Mouse (Mus musculus) left cerebral cortex, postnatal 25 days (tissue): ENCODE measurements at regions not wholly inside any gene's neighbourhood (a gene's known extent, or its start where the extent isn't known, plus 50 kb on each side); places are given as distances from the start of the nearest gene placed in this dataset.
"Not testable (repeated sequence)": the region's sequence is repeated elsewhere in the genome, so short reads cannot be mapped to it uniquely, and the experiment has no call there.

Experiments
- DNase-seq, 2 experiments: peaks; one replicate each; pipeline ENCODE4 v3.0.0; 2022; ENCODE audit warnings: low spot score in 2 of 2, mixed read lengths in 1 of 2
- intact Hi-C: fragments of 180-260 bp; cut with DNase I; formaldehyde crosslinking; loops from one replicate; pipeline ENCODE4 v1.15.1; 2025

- intact Hi-C loops = not testable (repeated sequence)
- DNase-seq = peak; percentile 8 to 43
These were observed 306.4 kb upstream of the 5730507C01Rik start for GRCm38 (mm10) chr12:18207941-18208340.

GRCm38 (mm10) chr12:18216432-18216926 lies 297.8 kb upstream of the 5730507C01Rik start:
- intact Hi-C loops, DNase-seq: not testable (repeated sequence)

GRCm38 (mm10) chr12:18224516-18224915 lies 289.8 kb upstream of the 5730507C01Rik start:
- intact Hi-C loops = no loop called here
- no peak for DNase-seq

GRCm38 (mm10) chr12:18226691-18227090 lies 287.6 kb upstream of the 5730507C01Rik start:
- DNase-seq = no peak
- intact Hi-C loops = no loop called here

- intact Hi-C loops, DNase-seq: not testable (repeated sequence)
These were observed 282.4 kb upstream of the 5730507C01Rik start for GRCm38 (mm10) chr12:18231896-18232295.

GRCm38 (mm10) chr12:18236330-18236729 lies 278.0 kb upstream of the 5730507C01Rik start:
- DNase-seq, intact Hi-C loops: not testable (repeated sequence)

- DNase-seq = no peak
- intact Hi-C loops = no loop called here
These were observed 276.8 kb upstream of the 5730507C01Rik start for GRCm38 (mm10) chr12:18237549-18237948.
